10 mouse cellular contexts compared by ENCODE assay signal in genomic region chr10:111583744-111584152, GRCm38 (mm10).
DNase-seq lines count a peak whose midpoint lies in the region; ATAC-seq lines count a peak whose summit lies in the region.
"Had no signal": no experiment of that assay in that cellular context is flagged by ENCODE, and none has a peak within 500 bp of the region (broad histone marks: within the 10 kb centered on the region; RNA-seq: fewer than 3 reads in every experiment).

No protein-coding gene starts in this region.

- H3K4me2 ChIP-seq in liver, embryonic 11.5 days = no peak overlapping the region
- peak overlapping the region; percentile 49; the same call in 1 of the 2 replicates for H3K4me2 ChIP-seq in heart, embryonic 16.5 days (ENCODE audit: low read depth, low read length)
- no peak overlapping the region for H3K4me2 ChIP-seq in kidney, embryonic 16.5 days (replicated peaks; ENCODE audit: low read depth, low read length)
- H3K4me2 ChIP-seq: midbrain, embryonic 15.5 days had no signal

- no peak overlapping the region for H3K27ac ChIP-seq in liver, embryonic 11.5 days (ENCODE audit: low read depth, low read length)
- H3K27ac ChIP-seq in heart, embryonic 16.5 days (ENCODE audit: low read length) = peak overlapping the region; percentile 75
- H3K27ac ChIP-seq in kidney, embryonic 16.5 days (ENCODE audit: low read length) = no peak overlapping the region
- H3K27ac ChIP-seq: hindbrain, postnatal 0 days; midbrain, embryonic 15.5 days had no signal

- no peak overlapping the region for H3K9ac ChIP-seq in liver, embryonic 11.5 days (ENCODE audit: low read depth, low read length)
- no peak overlapping the region for H3K9ac ChIP-seq in heart, embryonic 16.5 days (ENCODE audit: low read length)
- no peak overlapping the region for H3K9ac ChIP-seq in kidney, embryonic 16.5 days (replicated peaks; ENCODE audit: low read length)
- H3K9ac ChIP-seq: midbrain, embryonic 15.5 days had no signal

- no peaks in the 10 kb centered on the region for H3K36me3 ChIP-seq in liver, embryonic 11.5 days (ENCODE audit: control insufficient read depth, insufficient read depth, low read length)
- H3K36me3 ChIP-seq in heart, embryonic 16.5 days (ENCODE audit: control insufficient read depth, insufficient read depth) = no peaks in the 10 kb centered on the region
- H3K36me3 ChIP-seq in kidney, embryonic 16.5 days (ENCODE audit: insufficient read depth, low read length) = no peaks in the 10 kb centered on the region
- H3K36me3 ChIP-seq: midbrain, embryonic 15.5 days had no signal

- no peaks in the 10 kb centered on the region for H3K27me3 ChIP-seq in liver, embryonic 11.5 days (replicated peaks; ENCODE audit: control insufficient read depth, insufficient read depth, low read length)
- H3K27me3 ChIP-seq in heart, embryonic 16.5 days (ENCODE audit: control insufficient read depth, insufficient read depth, low read length) = no peaks in the 10 kb centered on the region
- no peaks in the 10 kb centered on the region for H3K27me3 ChIP-seq in kidney, embryonic 16.5 days (ENCODE audit: insufficient read depth, low read length)
- H3K27me3 ChIP-seq: midbrain, embryonic 15.5 days had no signal

- peak; percentile 45 for DNase-seq in liver
- DNase-seq in liver, embryonic 11.5 days (ENCODE audit: low spot score) = no peak
- peak; percentile 62 for DNase-seq in Muller cell, postnatal 12 days (ENCODE audit: inconsistent ontology term)
- DNase-seq in yolk sac, embryonic 10.5 days (ENCODE audit: low spot score) = peak; percentile 32
- no peak for DNase-seq in cerebellum, postnatal 36 days
- DNase-seq: right cerebral cortex, postnatal 14 days had no signal

- H3K4me1 ChIP-seq in liver, embryonic 11.5 days (replicated peaks; ENCODE audit: control insufficient read depth, insufficient read depth, low read length) = peaks cover 52% of the 10 kb centered on the region
- H3K4me1 ChIP-seq in heart, embryonic 16.5 days (ENCODE audit: control insufficient read depth, insufficient read depth, low read length) = peaks cover 33% of the 10 kb centered on the region
- H3K4me1 ChIP-seq in kidney, embryonic 16.5 days (ENCODE audit: insufficient read depth, low read length) = peaks cover 24% of the 10 kb centered on the region
- H3K4me1 ChIP-seq: midbrain, embryonic 15.5 days had no signal

- H3K9me3 ChIP-seq in liver, embryonic 11.5 days (ENCODE audit: control insufficient read depth, low read length) = no peaks in the 10 kb centered on the region
- no peaks in the 10 kb centered on the region for H3K9me3 ChIP-seq in heart, embryonic 16.5 days (replicated peaks; ENCODE audit: control insufficient read depth, low read length)
- H3K9me3 ChIP-seq in kidney, embryonic 16.5 days (ENCODE audit: low read length) = no peaks in the 10 kb centered on the region
- H3K9me3 ChIP-seq: midbrain, embryonic 15.5 days had no signal

- H3K4me3 ChIP-seq in liver, embryonic 11.5 days (ENCODE audit: low read depth, low read length) = no peak overlapping the region
- H3K4me3 ChIP-seq in heart, embryonic 16.5 days (ENCODE audit: low read length) = no peak overlapping the region
- H3K4me3 ChIP-seq in kidney, embryonic 16.5 days (ENCODE audit: low read length) = no peak overlapping the region
- H3K4me3 ChIP-seq: midbrain, embryonic 15.5 days had no signal

- 68% methylated on average over 5 of the region's 5 CpGs for WGBS in liver, embryonic 11.5 days
- WGBS in heart, embryonic 16.5 days = 92% methylated on average over 5 of the region's 5 CpGs
- 80% methylated on average over 5 of the region's 5 CpGs for WGBS in kidney, embryonic 16.5 days

- no peak for ATAC-seq in liver, embryonic 11.5 days (replicated peaks; ENCODE audit: low FRiP score)
- no peak for ATAC-seq in heart, embryonic 16.5 days (replicated peaks; ENCODE audit: extremely low read depth, insufficient read depth, low FRiP score)
- no peak for ATAC-seq in kidney, embryonic 16.5 days (ENCODE audit: low FRiP score, low TSS enrichment)
- ATAC-seq: hindbrain, postnatal 0 days; midbrain, embryonic 15.5 days had no signal

Comparison
In these comparisons a context has a peak if more than half of its experiments do, and no peak if none do; other contexts are left out.
1. DNase-seq: peak in liver (single experiment), Muller cell, postnatal 12 days (single experiment) and yolk sac, embryonic 10.5 days (single experiment); none in liver, embryonic 11.5 days (single experiment) and cerebellum, postnatal 36 days (0 of 2).